Mouse (Mus musculus): ENCODE data around the gene Kcnj16. TPM values are rescaled to one million over a fixed set of nuclear protein-coding genes. Genes with fewer than 3 reads are reported as not detected.

The Kcnj16 gene
- polyA plus RNA-seq, 1 experiment from 2014 or later: 9.5 TPM

DNA sequence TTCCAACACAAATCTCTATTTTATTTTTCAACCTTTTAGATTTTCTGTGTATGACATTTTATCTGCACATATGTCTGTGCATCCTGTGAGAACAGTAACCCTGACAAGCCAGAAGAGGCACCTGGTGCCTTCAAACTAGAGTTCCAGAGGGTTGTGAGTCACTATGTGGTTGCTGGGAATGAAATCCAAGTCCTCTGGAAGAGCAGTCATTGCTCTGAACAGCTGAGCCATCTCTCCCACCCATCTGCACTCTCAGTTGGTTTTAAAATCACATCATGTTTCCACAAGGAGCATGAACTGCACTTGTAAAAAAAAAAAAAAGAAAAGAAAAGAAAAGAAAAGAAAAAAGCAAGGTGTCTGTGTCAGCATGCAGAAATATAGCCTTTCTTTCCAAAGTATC is 91.6 kb downstream of the Kcnj16 start:
- 0 out of 2 replicates have a peak, but pooled peaks cover 4% of the 10 kb centered on the region for H3K4me1 ChIP-seq
- H3K9ac ChIP-seq: no peak overlapping the region
- no peak overlapping the region for H3K4me3 ChIP-seq (replicated peaks)
- no peak for ATAC-seq (replicated peaks; ENCODE audit: low FRiP score)
- no peak overlapping the region for H3K4me2 ChIP-seq
- H3K27me3 ChIP-seq: 0 out of 2 replicates have a peak, but pooled peaks cover 4% of the 10 kb centered on the region
- H3K36me3 ChIP-seq: no peaks in the 10 kb centered on the region
- no peak overlapping the region for H3K27ac ChIP-seq
- no peaks in the 10 kb centered on the region for H3K9me3 ChIP-seq (replicated peaks)

DNA sequence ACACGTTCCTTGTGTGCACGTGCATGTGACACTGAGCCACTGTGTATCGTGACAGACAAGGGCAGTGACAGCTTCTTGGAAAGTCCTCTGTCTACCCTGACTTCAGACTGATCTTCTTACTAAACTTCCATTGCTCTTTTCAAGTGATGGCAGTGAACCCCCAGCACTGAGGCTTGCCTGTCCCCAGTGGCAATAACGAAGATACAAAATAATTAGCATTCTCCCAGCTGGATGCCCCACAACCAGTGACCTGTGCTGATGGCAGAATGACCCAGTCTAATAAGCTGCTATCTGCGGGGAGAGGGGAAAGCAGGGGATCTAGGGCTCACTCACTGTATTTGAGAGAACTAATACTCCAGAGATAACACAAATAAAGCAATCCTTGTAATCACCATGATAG is 92.4 kb downstream of the Kcnj16 start:
- WGBS: 56% methylated on average over 5 of the region's 5 CpGs
- ATAC-seq (replicated peaks; ENCODE audit: low FRiP score): no peak
- Histone ChIP-seq H3K36me3 (no peaks in the 10 kb centered on the region), H3K4me1 (0 out of 2 replicates have a peak, but pooled peaks cover 11% of the 10 kb centered on the region), H3K9ac (no peak overlapping the region), H3K4me2 (no peak overlapping the region), H3K27me3 (0 out of 2 replicates have a peak, but pooled peaks cover 4% of the 10 kb centered on the region), H3K9me3 (replicated peaks) (no peaks in the 10 kb centered on the region), H3K4me3 (replicated peaks) (no peak overlapping the region), H3K27ac (no peak overlapping the region)

DNA sequence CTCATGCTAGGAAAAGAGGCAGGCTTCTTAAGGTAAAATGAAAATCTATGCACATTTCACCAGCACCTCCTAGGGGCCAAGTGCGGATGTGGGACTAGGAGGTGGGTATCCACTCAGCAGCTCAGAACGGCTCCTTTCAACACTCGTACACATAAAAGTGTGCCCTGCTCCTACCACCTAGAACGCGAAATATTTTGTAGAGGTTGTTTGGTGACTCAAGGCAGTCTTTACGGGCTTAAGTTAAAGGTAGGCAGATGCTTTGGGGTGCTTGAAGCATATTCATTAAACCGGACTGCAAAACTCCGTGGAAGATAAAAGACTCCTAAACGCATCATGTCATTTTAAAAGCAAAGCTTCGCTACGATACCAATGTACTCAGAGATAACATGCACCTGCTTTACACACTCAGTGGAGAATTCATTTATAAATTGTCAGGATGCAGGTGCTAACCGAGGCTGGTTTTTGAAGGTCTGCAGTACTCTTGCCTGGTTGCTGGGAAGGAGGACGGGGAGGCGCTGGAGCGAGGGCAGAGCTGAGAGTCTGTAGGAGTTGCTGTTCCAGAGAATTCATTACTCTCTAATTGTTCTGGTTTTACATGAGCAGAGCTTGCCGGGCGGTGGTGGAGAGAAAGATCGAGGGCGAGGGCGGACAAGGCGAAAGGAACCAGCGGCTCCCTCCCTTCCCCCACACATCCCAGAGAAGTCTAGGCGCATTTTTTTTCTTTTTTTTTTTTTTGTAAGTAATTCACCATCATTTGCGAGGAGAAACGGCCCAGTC is 97.1 kb downstream of the Kcnj16 start:
- Histone ChIP-seq H3K4me1 (peaks cover 23% of the 10 kb centered on the region), H3K4me3 (replicated peaks) (peak overlapping the region; percentile 61), H3K9ac (peak overlapping the region; percentile 47), H3K4me2 (peak overlapping the region; percentile 96), H3K27ac (peak overlapping the region; percentile 59), H3K9me3 (replicated peaks) (no peaks in the 10 kb centered on the region), H3K36me3 (no peaks in the 10 kb centered on the region), H3K27me3 (peaks cover 22% of the 10 kb centered on the region)
- WGBS: under 1% methylated on average over 25 of the region's 25 CpGs
- peak; percentile 55 for ATAC-seq (replicated peaks; ENCODE audit: low FRiP score)

DNA sequence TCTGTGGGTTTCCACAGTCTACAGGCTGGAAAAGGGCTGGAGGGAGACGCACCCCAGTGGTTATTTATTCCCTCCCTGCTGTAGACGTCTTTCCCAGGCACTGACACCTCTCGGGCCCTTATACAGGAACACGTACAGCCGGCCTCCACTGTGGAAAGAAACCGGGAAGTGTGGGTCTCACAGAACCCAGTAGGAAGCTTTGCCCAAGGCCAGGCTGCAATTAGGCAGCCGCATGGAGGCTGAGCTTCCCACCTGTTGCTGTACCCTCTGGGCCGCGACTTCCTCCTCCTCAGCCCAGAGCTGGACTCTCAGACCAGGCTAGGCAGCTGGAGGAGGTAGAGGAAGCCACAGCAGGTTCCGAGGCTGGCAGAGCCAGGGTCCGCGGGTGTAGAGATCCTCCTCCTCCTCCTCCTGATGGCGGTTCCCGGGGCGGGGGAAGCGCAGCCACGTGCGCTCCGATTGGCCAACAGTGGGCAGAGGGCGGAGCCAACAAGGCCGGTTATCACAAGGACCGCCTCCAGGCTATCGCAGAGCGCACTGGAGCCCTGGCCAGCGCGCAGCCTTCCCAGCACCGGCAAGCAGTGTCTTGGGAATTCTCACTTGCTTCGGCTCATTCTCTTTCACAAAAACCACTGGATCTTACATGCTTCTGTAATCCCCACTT is 97.9 kb downstream of the Kcnj16 start, which contains the start of gene Kcnj2:
TSS of gene Kcnj2 (plus strand) at position 530 of the 664 bp plus-strand sequence.
- peak; percentile 99 for ATAC-seq (replicated peaks; ENCODE audit: low FRiP score)
- Histone ChIP-seq H3K27me3 (peaks cover 22% of the 10 kb centered on the region), H3K4me1 (peaks cover 23% of the 10 kb centered on the region), H3K4me3 (replicated peaks) (peak within 1 kb of the TSS; percentile 61), H3K9ac (peak within 1 kb of the TSS; percentile 47), H3K4me2 (peak within 1 kb of the TSS; percentile 96), H3K27ac (peak within 1 kb of the TSS; percentile 59), H3K9me3 (replicated peaks) (no peaks in the 10 kb centered on the region), H3K36me3 (no peaks in the 10 kb centered on the region)
- WGBS: under 1% methylated on average over 26 of the region's 28 CpGs

DNA sequence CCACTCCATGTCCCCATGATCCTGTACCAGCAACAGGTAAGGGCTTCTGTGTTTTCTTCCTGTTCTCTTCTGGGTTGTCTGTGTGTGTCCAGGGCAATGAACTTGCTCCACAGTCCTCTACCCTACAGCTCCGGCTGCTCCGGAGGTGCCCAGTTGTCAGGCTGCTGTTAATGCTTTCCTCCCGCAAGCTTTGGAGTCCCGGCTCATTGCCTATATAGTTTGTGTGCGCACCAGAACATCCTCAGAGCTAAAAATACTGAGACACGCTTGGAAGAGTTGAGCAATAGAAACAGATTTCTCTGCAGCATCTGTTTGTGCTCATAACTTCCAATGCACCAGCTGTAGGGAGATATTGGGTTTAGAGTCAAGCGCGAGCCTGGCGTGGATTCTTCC is 98.5 kb downstream of the Kcnj16 start:
- H3K27ac ChIP-seq: peak overlapping the region; percentile 7; the same call in 1 of the 2 replicates

DNA sequence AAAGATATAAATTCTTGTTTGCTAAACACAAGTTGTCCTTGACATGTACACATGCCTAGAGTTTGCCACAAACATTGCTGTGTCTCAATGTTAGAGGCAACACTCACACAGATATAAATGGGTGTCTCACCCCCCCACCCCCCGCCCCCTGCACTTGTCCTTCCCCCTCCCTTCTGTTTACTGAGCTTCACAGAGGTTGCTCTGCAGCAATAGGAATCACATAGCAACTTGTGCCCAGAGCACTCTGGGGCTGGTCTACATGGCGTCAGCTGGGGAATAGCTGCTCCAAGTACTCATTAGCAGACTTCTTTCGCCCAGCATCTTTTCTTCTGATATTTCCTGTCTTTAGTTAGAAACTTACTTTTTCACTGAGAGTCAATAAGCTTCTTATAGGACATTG is 100.0 kb downstream of the Kcnj16 start:
- no peak for ATAC-seq (replicated peaks; ENCODE audit: low FRiP score)
- H3K36me3 ChIP-seq: peaks cover 6% of the 10 kb centered on the region
- H3K9ac ChIP-seq: no peak overlapping the region
- peaks cover 23% of the 10 kb centered on the region for H3K4me1 ChIP-seq
- H3K27me3 ChIP-seq: peaks cover 17% of the 10 kb centered on the region
- WGBS: 59% methylated on average over 3 of the region's 3 CpGs
- H3K4me3 ChIP-seq (replicated peaks): peak overlapping the region; percentile 61
- no peaks in the 10 kb centered on the region for H3K9me3 ChIP-seq (replicated peaks)
- H3K4me2 ChIP-seq: peak overlapping the region; percentile 96
- no peak overlapping the region for H3K27ac ChIP-seq

More for the DNA sequence above, 98.5 kb downstream of the Kcnj16 start:
- Histone ChIP-seq H3K4me1 (peaks cover 23% of the 10 kb centered on the region), H3K9me3 (replicated peaks) (no peaks in the 10 kb centered on the region), H3K27me3 (peaks cover 22% of the 10 kb centered on the region), H3K9ac (peak overlapping the region; percentile 36), H3K36me3 (no peaks in the 10 kb centered on the region), H3K4me3 (replicated peaks) (peak overlapping the region; percentile 61), H3K4me2 (peak overlapping the region; percentile 96)
- 0% methylated on average over 9 of the region's 9 CpGs for WGBS
- ATAC-seq (replicated peaks; ENCODE audit: low FRiP score): peak; percentile 77

DNA sequence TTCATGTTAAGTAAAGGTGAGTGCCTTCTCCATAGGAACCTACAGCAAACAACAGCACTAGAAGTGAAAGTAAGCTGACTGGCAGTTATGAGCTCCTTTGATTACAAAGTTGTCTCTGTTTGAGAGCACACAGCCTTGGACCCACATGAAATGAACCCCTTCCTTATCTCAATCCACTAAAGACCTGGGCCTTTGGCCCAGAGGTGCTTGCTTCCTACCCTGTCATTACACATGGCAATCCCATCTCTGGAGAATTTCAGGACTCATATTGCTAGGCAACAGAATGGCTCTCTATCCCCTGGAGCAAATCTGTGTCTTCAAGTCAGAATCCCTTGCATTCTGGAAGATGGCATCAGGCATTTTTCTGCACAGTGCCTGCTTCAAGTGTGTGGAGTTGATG is 102.6 kb downstream of the Kcnj16 start:
- Histone ChIP-seq H3K27ac (no peak overlapping the region), H3K9ac (no peak overlapping the region), H3K27me3 (peaks cover 17% of the 10 kb centered on the region), H3K9me3 (replicated peaks) (no peaks in the 10 kb centered on the region), H3K4me2 (no peak overlapping the region), H3K4me3 (replicated peaks) (no peak overlapping the region), H3K36me3 (peaks cover 6% of the 10 kb centered on the region), H3K4me1 (peaks cover 13% of the 10 kb centered on the region)
- ATAC-seq (replicated peaks; ENCODE audit: low FRiP score): no peak

DNA sequence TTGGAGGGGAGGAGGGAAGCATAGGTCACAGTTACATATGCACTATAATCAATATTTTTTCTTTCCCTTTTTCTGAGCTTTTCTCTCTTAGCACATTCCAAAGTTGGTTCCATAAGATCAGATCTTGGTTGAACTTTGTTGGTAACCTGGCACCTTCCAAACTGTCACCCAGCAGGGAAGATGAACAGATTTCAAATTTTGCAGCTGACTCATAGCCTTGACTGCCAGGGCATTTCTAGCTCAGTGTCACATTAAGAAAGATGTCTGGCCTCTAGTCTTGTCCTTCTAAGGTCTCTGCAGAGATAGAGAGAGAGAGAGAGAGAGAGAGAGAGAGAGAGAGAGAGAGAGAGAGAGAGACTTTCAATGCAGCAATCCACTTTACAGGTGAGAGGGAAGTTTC is 106.3 kb downstream of the Kcnj16 start:
- no peaks in the 10 kb centered on the region for H3K9me3 ChIP-seq (replicated peaks)
- no peak overlapping the region for H3K9ac ChIP-seq
- ATAC-seq (replicated peaks; ENCODE audit: low FRiP score): no peak
- peaks cover 6% of the 10 kb centered on the region for H3K36me3 ChIP-seq
- no peak overlapping the region for H3K4me3 ChIP-seq (replicated peaks)
- no peaks in the 10 kb centered on the region for H3K4me1 ChIP-seq
- no peak overlapping the region for H3K27ac ChIP-seq
- no peaks in the 10 kb centered on the region; the same call in 1 of the 2 replicates for H3K27me3 ChIP-seq
- no peak overlapping the region for H3K4me2 ChIP-seq

Other genes starting within 250 kb of the Kcnj16 start
- 2.1 and 2.5 TPM in 2 replicates for gene Kcnj2, start 98.1 kb downstream of the Kcnj16 start, polyA plus RNA-seq (2015; fragmentation: Nextera tagmentation; extraction: Ambion mirVana)

Data from kidney, embryonic 15.5 days (tissue).